Mouse (Mus musculus) gastrocnemius, postnatal 10 days (tissue): ENCODE measurements at regions not wholly inside any gene's neighbourhood (a gene's known extent, or its start where the extent isn't known, plus 50 kb on each side); places are given as distances from the start of the nearest gene placed in this dataset.

Experiments
- DNase-seq: peaks from one replicate; pipeline ENCODE4 v3.0.0; 2021; ENCODE audit warnings: mixed read lengths

- no peak for DNase-seq
Measured at GRCm38 (mm10) chr12:12882931-12883553, 58.7 kb downstream of the Mycn start.

GRCm38 (mm10) chr12:12878031-12878430 lies 63.7 kb downstream of the Mycn start:
- DNase-seq, result no peak

- no peak for DNase-seq
Measured at GRCm38 (mm10) chr12:12877539-12877938, 64.2 kb downstream of the Mycn start.

GRCm38 (mm10) chr12:12875976-12876745 lies 65.6 kb downstream of the Mycn start:
- no peak for DNase-seq

- DNase-seq, result no peak
Measured at GRCm38 (mm10) chr12:12873551-12873950, 68.2 kb downstream of the Mycn start.

GRCm38 (mm10) chr12:12872974-12873373 lies 68.7 kb downstream of the Mycn start:
- DNase-seq, result no peak

GRCm38 (mm10) chr12:12871272-12871671 lies 70.4 kb downstream of the Mycn start:
- DNase-seq, result no peak

- no peak for DNase-seq
Measured at GRCm38 (mm10) chr12:12866590-12866989, 75.1 kb downstream of the Mycn start.

GRCm38 (mm10) chr12:12850681-12851080 lies 91.0 kb downstream of the Mycn start:
- DNase-seq, result no peak

GRCm38 (mm10) chr12:12846716-12847115 lies 95.0 kb downstream of the Mycn start:
- DNase-seq, result no peak

GRCm38 (mm10) chr12:12842247-12842957 lies 99.3 kb downstream of the Mycn start:
- no peak for DNase-seq

- DNase-seq, result no peak
Measured at GRCm38 (mm10) chr12:12841385-12842238, 100.1 kb downstream of the Mycn start.

- DNase-seq, result peak; percentile 9
Measured at GRCm38 (mm10) chr12:12840661-12841384, 100.9 kb downstream of the Mycn start.

- no peak for DNase-seq
Measured at GRCm38 (mm10) chr12:12837775-12838174, 103.9 kb downstream of the Mycn start.

GRCm38 (mm10) chr12:12827821-12828641 lies 113.7 kb downstream of the Mycn start:
- DNase-seq, result no peak

- no peak for DNase-seq
Measured at GRCm38 (mm10) chr12:12827379-12827778, 114.3 kb downstream of the Mycn start.

- DNase-seq, result no peak
Measured at GRCm38 (mm10) chr12:12826431-12826830, 115.3 kb downstream of the Mycn start.

- DNase-seq, result no peak
Measured at GRCm38 (mm10) chr12:12825842-12826241, 115.9 kb downstream of the Mycn start.

GRCm38 (mm10) chr12:12821473-12821872 lies 120.2 kb downstream of the Mycn start:
- no peak for DNase-seq

- DNase-seq, result no peak
Measured at GRCm38 (mm10) chr12:12820668-12821351, 120.9 kb downstream of the Mycn start.
